Mouse (Mus musculus) ovary, postnatal 10 days (tissue): ENCODE measurements around the gene Csf2rb.
"Not testable (repeated sequence)": the region's sequence is repeated elsewhere in the genome, so short reads cannot be mapped to it uniquely, and the experiment has no call there.

ENCODE experiments used
- DNase-seq: peaks from one replicate; pipeline ENCODE4 v3.0.0; 2022; ENCODE audit warnings: low spot score

Csf2rb gene

DNA sequence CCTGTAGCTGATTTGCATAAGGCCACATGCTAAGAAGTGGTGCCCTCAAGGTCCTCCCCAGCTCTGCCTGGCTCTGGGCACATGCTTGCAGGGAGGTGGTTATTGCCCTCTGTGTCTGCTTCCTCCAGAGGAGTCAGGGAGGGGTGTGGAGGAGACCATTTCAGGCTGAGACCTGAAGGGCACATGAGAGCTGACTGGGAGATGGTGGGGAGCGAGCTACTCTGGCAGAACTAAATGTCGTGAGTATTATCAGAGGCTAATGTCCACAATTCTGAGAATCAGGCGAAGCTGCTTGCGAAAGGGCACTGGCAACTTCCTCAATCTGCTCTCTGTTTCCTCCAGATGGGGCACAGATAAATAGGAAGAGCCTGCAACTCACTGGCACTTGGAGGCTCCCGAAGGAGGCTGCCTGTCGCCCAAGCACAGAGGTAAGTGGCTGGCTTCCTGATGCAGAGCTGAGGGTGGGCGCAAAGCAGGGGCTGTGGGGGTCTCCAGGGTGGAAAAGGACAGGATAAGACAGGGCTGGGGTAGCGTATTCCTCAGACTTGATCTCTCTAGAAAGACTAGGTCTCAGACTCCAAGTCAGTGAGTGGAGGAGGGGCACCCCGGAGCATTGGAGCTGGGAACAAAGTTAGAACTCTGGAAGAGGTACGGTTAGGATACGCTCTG, at the start of gene Csf2rb:
Csf2rb (plus strand) TSS at position 82 of the 669 bp plus-strand sequence.
- DNase-seq: no peak

DNA sequence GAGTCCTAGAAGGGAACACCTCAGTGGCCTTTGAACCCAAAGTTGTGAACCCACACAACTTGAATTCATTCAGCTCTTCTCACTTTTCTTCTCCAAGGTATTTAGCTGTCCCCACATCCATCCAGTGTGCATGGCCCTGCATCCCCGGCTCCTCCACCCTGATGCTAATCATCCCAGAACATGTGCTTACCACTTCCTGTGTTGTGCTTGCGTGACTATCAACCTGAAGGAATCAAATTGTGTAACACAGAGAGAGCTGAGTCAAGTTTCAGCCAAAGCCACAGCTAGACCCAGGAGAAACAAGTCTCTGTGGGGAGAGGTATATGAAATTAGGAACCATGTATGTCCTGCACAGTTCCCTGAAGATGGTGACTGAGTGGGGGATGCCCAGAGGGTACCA, 47.2 kb upstream of the Csf2rb start:
- no peak for DNase-seq

DNA sequence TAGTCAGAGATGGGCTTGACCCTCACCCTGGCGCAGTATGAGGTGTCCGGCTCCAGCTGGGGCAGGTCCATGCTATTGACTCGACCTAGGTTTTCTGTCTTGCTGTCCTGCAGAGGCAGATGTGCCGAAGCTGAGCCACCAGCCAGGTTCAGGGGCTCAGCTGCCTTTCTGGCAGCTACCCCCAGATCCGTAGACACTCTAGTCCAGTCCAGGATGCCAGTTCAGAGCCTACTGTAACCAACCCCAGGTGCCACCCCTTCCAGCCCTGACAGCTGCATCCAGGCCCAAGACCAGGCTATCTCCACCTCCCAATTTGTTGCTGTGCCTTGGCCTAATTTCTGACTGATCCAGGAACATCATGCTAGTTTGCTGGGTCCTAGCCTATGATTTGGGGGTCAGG, 37.6 kb upstream of the Csf2rb start:
- DNase-seq: no peak

DNA sequence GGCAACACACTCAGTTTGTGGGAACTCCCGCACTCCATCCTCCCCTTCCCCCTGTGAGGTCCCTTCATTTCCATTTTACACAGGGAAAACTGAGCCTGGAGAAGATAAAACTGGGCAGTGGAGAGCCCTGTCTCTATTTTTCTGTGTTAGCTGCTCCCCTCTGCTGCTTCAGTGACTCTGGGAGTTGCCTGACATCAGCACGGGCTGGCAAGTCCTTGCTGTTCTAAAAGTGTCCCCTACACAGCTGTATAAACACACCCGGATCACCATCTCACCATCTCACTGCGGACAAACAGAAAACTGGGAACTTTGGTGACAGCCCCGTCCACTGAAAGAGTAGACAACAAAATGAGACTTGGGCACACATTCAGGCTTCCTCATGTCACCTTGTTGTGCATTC, 35.8 kb upstream of the Csf2rb start:
- DNase-seq: not testable (repeated sequence)

DNA sequence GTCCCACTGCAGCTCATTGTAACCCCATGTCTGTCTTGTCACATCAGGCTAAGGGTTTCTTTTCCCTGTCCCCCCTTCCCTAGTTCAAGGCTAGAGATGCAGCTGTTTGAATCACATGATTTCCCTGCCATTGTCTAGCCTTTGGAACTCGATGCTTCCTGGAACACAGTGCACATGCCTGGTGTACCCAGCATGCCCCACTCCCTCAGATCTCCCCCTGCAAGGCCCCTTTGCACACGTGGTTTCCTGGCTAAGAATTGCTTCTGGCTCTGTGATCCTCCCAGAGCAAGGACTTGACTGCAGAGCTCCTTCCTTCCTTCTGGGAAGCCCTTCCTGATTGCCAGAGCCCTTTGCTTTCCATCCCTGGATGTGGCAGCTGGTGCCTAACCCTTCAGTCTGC, 32.3 kb upstream of the Csf2rb start:
- not testable (repeated sequence) for DNase-seq

DNA sequence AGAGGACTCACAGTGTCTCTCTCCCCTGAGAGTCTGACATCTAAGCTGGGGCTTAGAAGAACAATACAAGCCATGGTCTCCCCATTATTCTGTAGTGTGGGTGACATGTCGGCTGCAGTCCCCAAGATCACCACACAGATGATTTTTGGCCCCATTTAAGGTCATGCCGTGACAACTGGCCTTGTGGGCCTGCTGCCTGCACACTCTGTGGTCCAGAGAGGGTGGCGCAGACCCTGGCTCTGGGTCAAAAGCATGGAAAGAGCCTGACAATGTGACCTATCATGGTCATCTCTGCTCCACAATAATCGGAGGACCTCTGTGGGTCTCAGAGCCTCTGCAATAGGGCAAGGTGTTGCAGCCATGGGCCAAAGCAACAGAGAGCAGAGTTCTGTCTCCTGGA, 31.8 kb upstream of the Csf2rb start:
- DNase-seq: no peak

DNA sequence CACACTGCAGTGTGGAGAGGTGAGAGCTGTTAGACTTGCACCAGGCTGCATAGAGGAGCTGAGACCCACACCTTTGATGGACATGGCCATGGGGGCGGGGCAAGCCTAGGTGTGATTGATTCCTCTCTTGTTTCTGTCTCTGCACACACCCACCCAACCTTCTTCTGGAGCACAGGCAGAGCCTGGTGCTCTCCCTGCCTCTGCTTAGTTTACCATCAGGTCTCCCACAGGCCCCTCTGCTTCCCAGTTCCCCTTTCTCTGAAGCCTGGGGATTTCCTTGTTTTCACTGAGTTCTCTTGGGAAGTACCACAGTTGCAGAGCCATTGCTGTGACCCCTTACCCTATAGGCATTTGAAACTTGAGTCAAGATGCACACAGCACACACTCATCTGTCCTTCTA, 27.0 kb upstream of the Csf2rb start:
- no peak for DNase-seq

DNA sequence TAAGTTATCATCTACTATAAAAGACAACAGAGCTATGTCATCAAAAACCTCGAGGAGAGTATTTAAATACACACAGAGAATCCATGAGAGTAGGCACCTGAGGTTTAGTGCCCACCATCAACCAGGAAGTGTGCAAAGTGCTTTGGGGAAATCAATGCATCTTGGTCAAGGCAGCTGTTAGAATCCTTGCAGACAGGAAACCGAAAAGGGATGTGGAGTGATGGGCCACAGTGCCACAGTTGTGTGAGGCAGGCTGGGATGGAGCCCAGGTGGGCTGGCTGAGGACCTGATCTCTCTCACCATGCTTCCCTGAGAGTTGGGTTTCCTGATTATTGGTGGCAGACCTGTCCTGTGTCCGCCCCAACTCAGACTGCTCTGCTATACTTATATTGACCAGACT, 25.9 kb upstream of the Csf2rb start:
- no peak for DNase-seq

DNA sequence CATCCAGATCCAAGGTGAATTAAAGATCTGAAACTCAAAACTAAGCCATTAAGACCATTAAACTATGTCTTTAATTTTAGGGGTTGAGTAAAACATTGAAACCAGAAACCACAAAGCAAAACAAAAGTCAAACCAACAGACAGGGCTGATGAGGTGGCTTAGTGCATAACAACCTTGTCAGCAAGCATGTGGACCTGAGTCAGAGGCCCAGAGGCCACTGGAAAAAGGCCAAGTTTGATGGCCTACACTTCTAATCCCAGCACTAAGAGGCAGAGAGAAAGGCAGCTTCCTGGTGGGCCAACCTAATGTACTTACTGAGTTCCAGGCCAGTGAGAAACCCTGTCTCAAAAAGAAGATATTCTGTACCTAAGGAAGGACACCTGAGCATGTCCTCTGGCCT, 24.8 kb upstream of the Csf2rb start:
- no peak for DNase-seq

DNA sequence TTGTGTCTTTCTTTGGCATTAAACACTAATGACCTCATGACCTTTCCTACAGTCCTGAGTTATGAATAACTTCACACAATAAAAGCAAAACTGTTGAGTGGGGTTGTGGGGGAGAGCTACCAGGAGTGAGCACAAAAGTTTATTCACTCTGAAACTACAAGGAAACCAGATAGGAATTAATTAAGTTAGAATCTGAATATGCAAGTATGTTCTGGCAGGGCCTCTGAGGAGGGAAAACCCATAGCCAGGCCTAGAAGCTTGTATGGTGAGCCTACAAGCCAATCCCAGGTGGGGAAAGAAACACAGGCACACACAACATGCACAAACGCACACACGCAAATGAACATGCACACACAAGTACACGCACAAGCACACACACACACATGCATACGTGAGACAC, 22.8 kb upstream of the Csf2rb start:
- no peak for DNase-seq

DNA sequence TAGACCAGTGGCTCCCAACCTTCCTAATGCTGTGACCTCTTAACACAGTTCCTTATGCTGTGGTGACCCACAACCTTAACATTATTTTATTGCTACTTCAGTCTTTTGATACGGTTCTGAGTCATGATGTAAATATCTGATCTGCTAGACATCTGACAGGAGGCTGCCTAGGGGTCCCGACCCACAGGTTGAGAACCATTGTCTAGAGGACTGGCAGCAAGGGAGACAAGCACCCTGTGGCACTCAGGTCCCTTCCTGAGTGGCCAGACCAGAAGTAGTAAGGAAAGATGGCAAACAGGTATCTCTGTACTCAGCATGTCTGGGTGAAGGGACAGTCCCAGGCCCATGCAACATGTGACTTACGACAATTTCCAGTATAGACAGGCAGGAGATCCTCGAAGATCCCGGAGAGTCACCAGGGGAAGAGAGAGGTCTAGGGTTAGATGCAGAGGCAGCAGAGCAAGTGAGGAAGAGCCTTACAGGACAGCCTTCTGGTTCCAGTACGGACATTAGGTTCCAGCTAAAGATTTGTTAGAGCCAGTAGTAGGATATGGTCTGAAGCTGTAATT, 21.8 kb upstream of the Csf2rb start:
- DNase-seq: no peak

DNA sequence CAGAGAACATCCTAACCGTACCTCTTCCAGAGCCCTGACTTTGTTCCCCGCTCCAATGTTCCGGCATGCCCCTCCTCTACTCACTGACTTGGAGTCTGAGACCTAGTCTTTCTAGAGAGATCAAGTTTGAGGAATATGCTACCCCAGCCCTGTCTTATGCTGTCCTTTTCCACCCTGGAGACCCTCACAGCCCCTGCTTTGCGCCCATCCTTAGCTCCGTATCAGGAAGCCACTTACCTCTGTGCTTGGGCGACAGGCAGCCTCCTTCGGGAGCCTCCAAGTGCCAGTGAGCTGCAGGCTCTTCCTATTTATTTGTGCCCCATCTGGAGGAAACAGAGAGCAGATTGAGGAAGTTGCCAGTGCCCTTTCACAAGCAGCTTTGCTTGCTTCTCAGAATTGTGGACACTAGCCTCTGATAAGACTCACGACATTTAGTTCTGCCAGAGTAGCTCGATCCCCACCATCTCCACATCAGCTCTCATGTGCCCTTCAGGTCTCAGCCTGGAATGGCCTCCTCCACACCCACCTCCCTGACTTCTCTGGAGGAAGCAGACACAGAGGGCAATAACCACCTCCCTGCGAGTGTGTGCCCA, 20.1 kb upstream of the Csf2rb start, which contains the start of gene Csf2rb2:
Csf2rb2 (minus strand) TSS at position 381 of the 593 bp plus-strand sequence.
- no peak for DNase-seq

DNA sequence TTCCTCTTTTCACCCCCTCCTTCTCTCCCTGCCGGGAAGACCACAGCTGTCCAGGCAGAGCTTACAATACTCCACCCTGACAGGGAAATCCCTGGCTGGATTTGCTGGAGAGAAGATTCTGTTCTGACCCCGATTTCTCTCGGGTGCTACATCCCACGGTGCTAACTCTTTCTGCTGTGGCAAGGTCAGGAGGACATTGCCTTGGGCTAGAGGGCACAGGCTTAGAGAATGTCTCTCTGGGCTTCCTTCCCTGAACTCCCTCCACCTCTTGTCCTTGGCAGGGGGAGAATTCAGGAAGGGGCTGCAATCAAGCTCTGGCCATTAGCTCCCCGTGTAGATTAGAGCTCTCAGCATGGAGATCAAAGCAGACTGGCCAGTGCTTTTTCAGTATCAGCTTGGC, 15.7 kb upstream of the Csf2rb start:
- DNase-seq: no peak

DNA sequence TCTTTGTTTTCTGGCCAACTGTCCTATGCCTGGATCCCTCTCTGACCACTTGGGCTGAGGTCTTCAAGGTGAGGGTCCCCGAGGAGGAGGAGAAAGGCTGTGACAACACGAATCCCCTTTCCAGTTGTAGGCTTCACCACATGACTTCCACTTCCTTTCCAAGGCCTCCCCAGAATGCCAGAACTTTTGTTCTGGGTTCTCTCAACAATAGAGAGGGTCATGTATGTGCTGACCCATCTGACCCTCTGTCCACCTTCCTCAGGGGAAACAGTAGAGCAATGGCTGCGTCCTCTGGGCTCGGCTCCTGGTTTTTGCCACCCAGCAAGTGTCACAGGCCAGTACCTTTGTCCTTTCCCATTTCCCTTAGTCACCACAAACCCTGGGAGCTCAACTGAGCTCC, 14.6 kb upstream of the Csf2rb start:
- no peak for DNase-seq

DNA sequence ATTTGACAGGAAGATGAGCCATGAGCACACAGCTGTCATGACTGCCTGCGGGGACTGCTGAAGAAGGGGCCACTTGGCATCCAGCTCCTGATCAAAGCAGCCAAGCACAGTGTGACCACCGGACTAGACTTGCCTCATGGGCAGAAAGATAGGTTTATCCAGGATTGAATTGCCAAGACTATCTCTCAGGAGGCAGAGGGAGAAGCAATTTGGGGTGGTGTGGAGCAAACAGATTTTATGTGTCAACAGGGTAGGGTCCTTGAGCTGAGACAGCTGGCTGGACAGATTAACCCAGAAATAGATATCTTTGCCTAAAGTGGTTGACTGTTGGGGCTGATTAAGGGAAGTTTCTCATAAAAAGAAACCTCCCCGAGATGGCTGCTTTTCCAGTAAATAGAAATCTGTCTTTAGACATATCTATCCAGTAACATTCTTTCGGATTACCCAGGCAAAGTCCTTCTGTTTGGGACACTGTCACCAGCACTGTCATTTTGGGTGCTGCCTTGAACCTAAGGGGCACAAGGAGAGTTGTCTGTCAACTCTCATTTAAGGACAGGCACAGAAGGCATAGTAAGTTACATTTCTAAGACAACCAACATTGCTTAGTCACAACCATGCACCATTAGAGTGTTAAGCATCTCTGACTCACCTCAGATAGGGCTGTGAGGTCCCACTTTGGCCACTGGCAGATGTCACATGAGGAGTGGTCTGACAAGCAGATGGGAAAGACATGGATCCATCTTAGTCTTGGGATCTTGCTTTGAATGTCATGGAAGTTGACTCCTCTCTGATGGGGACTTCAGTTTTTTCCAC, 12.9 kb upstream of the Csf2rb start:
- DNase-seq: not testable (repeated sequence)

DNA sequence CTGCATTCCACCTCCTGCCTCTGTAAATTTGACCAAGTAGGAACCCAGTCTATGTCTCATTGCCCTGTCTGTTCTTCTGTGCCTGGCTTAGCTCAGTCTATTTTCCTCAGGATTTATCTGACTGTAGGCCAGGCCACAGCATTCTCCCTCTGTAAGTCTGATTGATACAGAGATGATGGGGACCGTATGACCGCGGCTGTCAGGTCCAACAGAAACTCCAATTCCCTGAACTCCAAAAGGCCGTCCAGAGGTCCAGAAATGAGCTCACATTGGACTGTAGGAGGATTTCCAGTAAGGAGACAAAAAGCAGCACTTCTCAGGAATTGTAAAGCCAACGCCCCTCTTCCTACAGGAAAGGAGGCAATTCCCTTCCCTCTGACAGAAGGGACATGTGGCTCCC, 11.9 kb upstream of the Csf2rb start:
- not testable (repeated sequence) for DNase-seq

DNA sequence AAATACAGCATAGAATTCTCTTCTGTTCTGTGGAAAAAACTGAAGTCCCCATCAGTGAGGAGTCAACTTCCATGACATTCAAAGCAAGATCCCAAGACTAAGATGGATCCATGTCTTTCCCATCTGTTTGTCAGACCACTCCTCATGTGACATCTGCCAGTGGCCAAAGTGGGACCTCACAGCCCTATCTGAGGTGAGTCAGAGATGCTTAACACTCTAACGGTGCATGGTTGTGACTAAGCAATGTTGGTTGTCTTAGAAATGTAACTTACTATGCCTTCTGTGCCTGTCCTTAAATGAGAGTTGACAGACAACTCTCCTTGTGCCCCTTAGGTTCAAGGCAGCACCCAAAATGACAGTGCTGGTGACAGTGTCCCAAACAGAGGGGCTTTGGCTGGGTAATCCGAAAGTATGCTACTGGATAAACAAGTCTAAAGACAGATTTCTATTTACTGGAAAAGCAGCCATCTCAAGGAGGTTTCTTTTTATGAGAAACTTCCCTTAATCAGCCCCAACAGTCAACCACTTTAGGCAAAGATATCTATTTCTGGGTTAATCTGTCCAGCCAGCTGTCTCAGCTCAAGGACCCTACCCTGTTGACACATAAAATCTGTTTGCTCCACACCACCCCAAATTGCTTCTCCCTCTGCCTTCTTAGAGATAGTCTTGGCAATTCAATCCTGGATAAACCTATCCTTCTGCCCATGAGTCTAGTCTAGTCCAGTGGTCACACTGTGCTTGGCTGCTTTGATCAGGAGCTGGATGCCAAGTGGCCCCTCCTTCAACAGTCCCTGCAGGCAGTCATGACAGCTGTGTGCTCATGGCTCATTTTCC, 7.0 kb upstream of the Csf2rb start:
- DNase-seq: not testable (repeated sequence)

DNA sequence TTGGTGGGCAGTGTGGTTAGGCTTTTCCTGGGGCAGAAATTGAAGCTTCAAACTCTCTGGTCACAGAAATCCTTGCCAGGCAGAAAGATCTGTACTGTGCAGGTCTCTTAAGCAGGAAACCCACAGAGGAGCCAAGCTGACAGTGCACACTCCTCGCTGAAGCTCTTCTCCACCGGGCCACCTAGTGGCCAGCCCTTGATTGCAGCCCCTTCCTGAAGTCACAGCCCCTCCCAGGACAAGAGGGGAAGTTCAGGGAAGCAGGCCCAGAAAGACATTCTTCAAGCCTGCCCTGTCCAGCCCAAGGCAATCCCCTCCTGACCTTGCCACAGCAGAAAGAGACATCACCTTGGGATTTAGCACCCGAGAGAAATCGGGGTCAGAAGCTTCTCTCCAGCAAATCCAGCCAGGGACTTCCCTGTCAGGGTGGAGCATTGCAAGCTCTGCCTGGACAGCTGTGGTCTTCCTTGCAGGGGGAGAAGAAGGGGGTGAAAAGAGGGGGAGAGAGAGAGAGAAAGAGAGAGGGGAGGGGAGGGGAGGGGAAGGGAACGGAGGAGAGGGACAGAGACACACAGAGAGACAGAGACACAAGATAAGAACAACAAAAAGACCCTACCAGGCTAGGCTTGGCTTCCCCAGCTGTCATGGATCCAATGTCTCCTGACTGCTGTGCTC, 4.6 kb upstream of the Csf2rb start:
- peak; percentile 29 for DNase-seq

DNA sequence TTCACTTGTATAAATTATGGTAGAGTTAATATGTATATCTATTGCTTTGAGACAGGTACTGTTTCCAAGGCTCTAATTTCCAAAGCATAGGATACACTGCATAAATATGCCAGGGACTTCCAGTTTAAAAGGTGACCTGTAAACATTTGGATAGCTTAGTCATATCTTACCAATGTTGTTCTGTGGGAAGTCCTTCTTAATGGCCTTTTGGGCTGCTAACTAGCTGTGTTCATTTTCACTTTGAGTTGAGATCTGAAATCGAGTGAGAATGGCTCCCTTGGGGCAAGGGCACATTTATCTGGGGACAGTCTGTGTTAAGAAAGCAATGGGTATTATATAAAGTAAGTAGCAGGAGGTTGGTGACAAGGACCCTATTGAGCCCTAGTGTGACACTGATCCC, 2.2 kb upstream of the Csf2rb start:
- no peak for DNase-seq

DNA sequence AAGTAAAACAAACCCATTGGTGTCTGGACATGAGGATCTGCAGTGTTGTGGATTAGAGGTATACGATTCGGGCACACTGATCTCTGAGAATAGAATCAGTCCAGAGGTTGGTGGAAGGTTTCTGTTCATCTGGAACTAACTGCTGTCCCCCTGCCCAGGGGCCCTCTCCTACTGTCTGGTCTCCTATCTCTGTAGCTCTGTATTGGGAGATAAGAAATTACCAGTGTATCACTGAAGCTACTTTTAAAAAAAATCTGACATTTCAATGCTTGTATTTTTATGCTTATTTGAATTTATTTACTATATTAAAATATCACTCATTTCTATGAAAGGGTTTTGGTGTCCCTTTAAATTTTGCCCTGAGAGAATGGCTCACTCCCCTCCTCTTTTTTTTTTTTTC, 1.3 kb upstream of the Csf2rb start:
- DNase-seq: no peak

DNA sequence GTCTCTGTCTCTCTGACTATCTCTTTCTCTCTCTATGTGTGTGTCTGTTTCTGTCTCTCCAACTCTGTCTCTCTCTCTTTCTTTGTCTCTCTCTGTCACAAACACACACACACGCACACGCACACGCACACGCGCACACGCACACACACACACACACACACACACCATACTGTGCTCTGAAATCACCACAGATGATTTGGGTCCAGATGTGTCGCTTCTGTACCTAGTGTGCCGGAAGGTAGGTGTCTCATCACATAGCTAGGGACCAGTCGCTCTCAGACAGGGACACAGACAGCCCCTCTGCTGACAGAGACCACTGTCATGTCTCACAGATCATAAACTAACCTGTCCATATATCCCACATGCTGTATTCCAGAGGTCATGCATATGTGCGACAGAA, 1.2 kb downstream of the Csf2rb start:
- no peak for DNase-seq
